Mouse (Mus musculus) testis, adult 2 months (tissue): Measurements from ENCODE around the gene Bri3.

Experiments
- CTCF ChIP-seq: fragments of 200-500 bp; IDR thresholded peaks from 2 replicates; pipeline ENCODE4 v1.5.1; 2012; ENCODE audit warnings: low read depth, mild to moderate bottlenecking, inconsistent platforms, low read length, moderate library complexity; ENCODE audit not compliant: control insufficient read depth, insufficient read depth, insufficient replicate concordance
- POLR2A ChIP-seq: fragments of 200-500 bp; IDR thresholded peaks from 2 replicates; pipeline ENCODE4 v1.6.1; 2012; ENCODE audit warnings: low read depth, mild to moderate bottlenecking, inconsistent platforms, low read length, moderate library complexity; ENCODE audit not compliant: control insufficient read depth

GRCm38 (mm10) chr5:144200616-144201015, 43.6 kb upstream of the Bri3 start:
- TF ChIP-seq CTCF: no peak
- no peak for TF ChIP-seq POLR2A
